ENCODE assay signal across 8 mouse cellular contexts in the genomic region with DNA sequence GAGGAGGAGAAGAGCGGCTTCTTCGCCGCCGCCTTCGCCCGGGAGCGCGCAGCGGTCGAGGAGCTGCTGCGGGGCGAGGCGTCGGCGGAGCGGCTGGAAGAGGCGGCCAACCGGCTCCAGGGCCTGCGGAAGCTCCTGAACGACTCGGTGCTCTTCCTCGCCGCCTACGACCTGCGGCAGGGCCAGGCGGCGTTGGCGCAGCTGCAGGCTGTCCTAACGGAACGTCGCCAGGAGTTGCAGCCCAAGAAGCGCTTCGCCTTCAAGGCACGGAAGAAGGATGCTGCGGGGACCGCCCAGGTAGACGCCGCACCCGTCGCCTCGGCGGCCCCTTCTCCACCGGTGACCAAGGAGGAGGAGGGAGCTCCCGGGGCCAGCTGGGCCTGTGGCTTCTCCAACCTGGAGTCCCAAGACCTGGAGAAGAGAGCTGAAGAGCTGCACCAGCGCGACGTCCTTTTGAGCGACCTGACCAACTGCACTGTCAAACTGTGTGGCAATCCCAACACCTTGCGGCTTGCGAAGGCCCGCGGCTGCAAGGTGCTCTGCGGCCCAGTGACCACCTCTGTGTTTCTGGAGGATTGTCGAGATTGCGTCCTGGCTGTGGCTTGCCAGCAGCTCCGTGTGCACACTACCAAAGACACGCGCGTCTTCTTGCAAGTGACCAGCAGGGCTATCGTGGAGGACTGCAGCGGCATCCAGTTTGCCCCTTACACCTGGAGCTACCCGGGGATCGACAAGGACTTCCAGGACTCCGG. TPM values are rescaled to one million over a fixed set of nuclear protein-coding genes. Genes with fewer than 3 reads are reported as not detected.
DNase-seq lines count a peak whose midpoint lies in the region; ATAC-seq lines count a peak whose summit lies in the region.

No protein-coding gene starts in this region.

- H3K9ac ChIP-seq in forebrain, embryonic 14.5 days (ENCODE audit: low read length) = peak overlapping the region; percentile 91
- peak overlapping the region; percentile 92 for H3K9ac ChIP-seq in hindbrain, embryonic 12.5 days
- peak overlapping the region; percentile 93 for H3K9ac ChIP-seq in midbrain, embryonic 11.5 days (ENCODE audit: low read length)
- peak overlapping the region; percentile 95 for H3K9ac ChIP-seq in stomach, embryonic 15.5 days

- peak overlapping the region; percentile 87 for H3K27ac ChIP-seq in forebrain, embryonic 14.5 days (ENCODE audit: low read depth, low read length)
- H3K27ac ChIP-seq in hindbrain, embryonic 12.5 days = peak overlapping the region; percentile 92
- peak overlapping the region; percentile 95 for H3K27ac ChIP-seq in limb, embryonic 10.5 days
- H3K27ac ChIP-seq in midbrain, embryonic 11.5 days (ENCODE audit: low read depth, low read length) = peak overlapping the region; percentile 6; the same call in 1 of the 2 replicates
- H3K27ac ChIP-seq in stomach, embryonic 15.5 days = peak overlapping the region; percentile 88

- ATAC-seq in forebrain, embryonic 14.5 days = peak; percentile 43; the same call in 1 of the 2 replicates
- ATAC-seq in hindbrain, embryonic 12.5 days (ENCODE audit: low FRiP score) = no peak; the same call in none of the 2 replicates
- no peak for ATAC-seq in midbrain, embryonic 11.5 days (ENCODE audit: low FRiP score)
- ATAC-seq in stomach, embryonic 15.5 days (ENCODE audit: insufficient read depth, low FRiP score, low read depth) = peak; percentile 20; the same call in 1 of the 2 replicates

- H3K4me1 ChIP-seq in forebrain, embryonic 14.5 days (ENCODE audit: control insufficient read depth, insufficient read depth, low read length) = peaks cover 15% of the 10 kb centered on the region
- peaks cover 35% of the 10 kb centered on the region for H3K4me1 ChIP-seq in hindbrain, embryonic 12.5 days
- peaks cover 37% of the 10 kb centered on the region for H3K4me1 ChIP-seq in limb, embryonic 10.5 days
- H3K4me1 ChIP-seq in midbrain, embryonic 11.5 days (ENCODE audit: control insufficient read depth, insufficient read depth, low read length) = peaks cover 18% of the 10 kb centered on the region
- H3K4me1 ChIP-seq in stomach, embryonic 15.5 days = peaks cover 23% of the 10 kb centered on the region

- no peaks in the 10 kb centered on the region for H3K27me3 ChIP-seq in forebrain, embryonic 14.5 days (replicated peaks; ENCODE audit: control insufficient read depth, insufficient read depth, low read length)
- no peaks in the 10 kb centered on the region for H3K27me3 ChIP-seq in hindbrain, embryonic 12.5 days
- no peaks in the 10 kb centered on the region for H3K27me3 ChIP-seq in limb, embryonic 10.5 days (ENCODE audit: low read depth, poor library complexity, severe bottlenecking)
- H3K27me3 ChIP-seq in midbrain, embryonic 11.5 days (ENCODE audit: control insufficient read depth, insufficient read depth, low read length) = no peaks in the 10 kb centered on the region
- no peaks in the 10 kb centered on the region for H3K27me3 ChIP-seq in stomach, embryonic 15.5 days (replicated peaks)

- WGBS in forebrain, embryonic 14.5 days = 2% methylated on average over 57 of the region's 64 CpGs
- 2% methylated on average over 62 of the region's 64 CpGs for WGBS in hindbrain, embryonic 12.5 days
- 3% methylated on average over 64 of the region's 64 CpGs for WGBS in limb, embryonic 10.5 days
- WGBS in midbrain, embryonic 11.5 days = 3% methylated on average over 53 of the region's 64 CpGs
- under 1% methylated on average over 62 of the region's 64 CpGs for WGBS in stomach, embryonic 15.5 days

- peaks cover 8% of the 10 kb centered on the region; the same call in 1 of the 2 replicates for H3K36me3 ChIP-seq in forebrain, embryonic 14.5 days (ENCODE audit: control insufficient read depth, insufficient read depth, low read length)
- H3K36me3 ChIP-seq in hindbrain, embryonic 12.5 days = peaks cover 7% of the 10 kb centered on the region; the same call in 1 of the 2 replicates
- H3K36me3 ChIP-seq in limb, embryonic 10.5 days = peaks cover 21% of the 10 kb centered on the region
- no peaks in the 10 kb centered on the region for H3K36me3 ChIP-seq in midbrain, embryonic 11.5 days (ENCODE audit: control insufficient read depth, insufficient read depth, low read length)
- no peaks in the 10 kb centered on the region for H3K36me3 ChIP-seq in stomach, embryonic 15.5 days

- DNase-seq in kidney, adult 11 months = peak; percentile 47
- DNase-seq in kidney, postnatal 4 days = no peak
- peak; percentile 48 for DNase-seq in c-Kit-negative CD71-positive TER-119-positive erythroid progenitor cells, embryonic 14.5 days (ENCODE audit: low read depth, low spot score)
- peak; percentile 10 for DNase-seq in forebrain, embryonic 14.5 days (ENCODE audit: low spot score)
- DNase-seq in limb, embryonic 10.5 days (ENCODE audit: low spot score) = peak; percentile 68
- DNase-seq in midbrain, embryonic 11.5 days (ENCODE audit: low spot score, missing footprints) = peak; percentile 94

- H3K4me2 ChIP-seq in forebrain, embryonic 14.5 days (ENCODE audit: low read length) = peak overlapping the region; percentile 95
- H3K4me2 ChIP-seq in hindbrain, embryonic 12.5 days (replicated peaks) = peak overlapping the region; percentile 98
- H3K4me2 ChIP-seq in midbrain, embryonic 11.5 days = peak overlapping the region; percentile 86
- peak overlapping the region; percentile 94 for H3K4me2 ChIP-seq in stomach, embryonic 15.5 days

- H3K4me3 ChIP-seq in forebrain, embryonic 14.5 days (ENCODE audit: low read depth, low read length) = peak overlapping the region; percentile 98
- H3K4me3 ChIP-seq in hindbrain, embryonic 12.5 days = peak overlapping the region; percentile 94
- peak overlapping the region; percentile 87 for H3K4me3 ChIP-seq in limb, embryonic 10.5 days
- H3K4me3 ChIP-seq in midbrain, embryonic 11.5 days (ENCODE audit: low read depth, low read length) = peak overlapping the region; percentile 93
- H3K4me3 ChIP-seq in stomach, embryonic 15.5 days (replicated peaks) = peak overlapping the region; percentile 92

- no peaks in the 10 kb centered on the region for H3K9me3 ChIP-seq in forebrain, embryonic 14.5 days (replicated peaks; ENCODE audit: control insufficient read depth, low read length)
- H3K9me3 ChIP-seq in hindbrain, embryonic 12.5 days (replicated peaks) = no peaks in the 10 kb centered on the region
- H3K9me3 ChIP-seq in limb, embryonic 10.5 days (replicated peaks) = no peaks in the 10 kb centered on the region
- no peaks in the 10 kb centered on the region for H3K9me3 ChIP-seq in midbrain, embryonic 11.5 days (ENCODE audit: control insufficient read depth, low read length)
- H3K9me3 ChIP-seq in stomach, embryonic 15.5 days = no peaks in the 10 kb centered on the region

RNA-seq across cellular contexts. Expression of a gene that starts 0.5 kb away (rescaled TPM):
- polyA plus RNA-seq in forebrain, embryonic 14.5 days (2014; fragmentation: Nextera tagmentation; extraction: Ambion mirVana) = 66.4 TPM in 2 replicates
- polyA plus RNA-seq in hindbrain, embryonic 12.5 days (2016; fragmentation: Nextera tagmentation; extraction: Ambion mirVana) = 74.5 and 82.9 TPM in 2 replicates
- polyA plus RNA-seq in limb, embryonic 10.5 days (2016; fragmentation: Nextera tagmentation; extraction: Ambion mirVana) = 62.1 and 66.3 TPM in 2 replicates
- polyA plus RNA-seq in midbrain, embryonic 11.5 days (2014; fragmentation: Nextera tagmentation; extraction: Ambion mirVana) = 72.7 and 76.2 TPM in 2 replicates
- polyA plus RNA-seq in stomach, embryonic 15.5 days (2015; fragmentation: Nextera tagmentation; extraction: Ambion mirVana) = 54.8 and 63.0 TPM in 2 replicates

RNA-seq across cellular contexts. Expression of a gene that starts 19.2 kb away (rescaled TPM):
- polyA plus RNA-seq in forebrain, embryonic 14.5 days (2014; fragmentation: Nextera tagmentation; extraction: Ambion mirVana) = not detected in 2 replicates
- not detected in 2 replicates for polyA plus RNA-seq in hindbrain, embryonic 12.5 days (2016; fragmentation: Nextera tagmentation; extraction: Ambion mirVana)
- polyA plus RNA-seq in limb, embryonic 10.5 days (2016; fragmentation: Nextera tagmentation; extraction: Ambion mirVana) = not detected in 2 replicates
- polyA plus RNA-seq in midbrain, embryonic 11.5 days (2014; fragmentation: Nextera tagmentation; extraction: Ambion mirVana) = not detected in 2 replicates
- polyA plus RNA-seq in stomach, embryonic 15.5 days (2015; fragmentation: Nextera tagmentation; extraction: Ambion mirVana) = not detected in 2 replicates

RNA-seq across cellular contexts. Expression of a gene that starts 32.7 kb away (rescaled TPM):
- polyA plus RNA-seq in forebrain, embryonic 14.5 days (2014; fragmentation: Nextera tagmentation; extraction: Ambion mirVana) = 7.5 and 8.5 TPM in 2 replicates
- 7.6 and 8.1 TPM in 2 replicates for polyA plus RNA-seq in hindbrain, embryonic 12.5 days (2016; fragmentation: Nextera tagmentation; extraction: Ambion mirVana)
- 3.6 and 4.3 TPM in 2 replicates for polyA plus RNA-seq in limb, embryonic 10.5 days (2016; fragmentation: Nextera tagmentation; extraction: Ambion mirVana)
- polyA plus RNA-seq in midbrain, embryonic 11.5 days (2014; fragmentation: Nextera tagmentation; extraction: Ambion mirVana) = 5.8 and 6.4 TPM in 2 replicates
- polyA plus RNA-seq in stomach, embryonic 15.5 days (2015; fragmentation: Nextera tagmentation; extraction: Ambion mirVana) = 4.6 and 5.6 TPM in 2 replicates

Comparison
In these comparisons a context has a peak if more than half of its experiments do, and no peak if none do; other contexts are left out.
1. DNase-seq: peak in kidney, adult 11 months (single experiment), c-Kit-negative CD71-positive TER-119-positive erythroid progenitor cells, embryonic 14.5 days (single experiment), forebrain, embryonic 14.5 days (single experiment), limb, embryonic 10.5 days (single experiment) and midbrain, embryonic 11.5 days (single experiment); none in kidney, postnatal 4 days (0 of 2).
2. ATAC-seq: peak in forebrain, embryonic 14.5 days (single experiment) and stomach, embryonic 15.5 days (single experiment); none in hindbrain, embryonic 12.5 days (single experiment) and midbrain, embryonic 11.5 days (single experiment).
3. H3K27ac ChIP-seq: peak in every context shown above with its lines; median percentile 95 in limb, embryonic 10.5 days; 92 in hindbrain, embryonic 12.5 days; 88 in stomach, embryonic 15.5 days; 87 in forebrain, embryonic 14.5 days; 6 in midbrain, embryonic 11.5 days.
4. Peak in every context shown above with its lines, with median percentiles within 50 percentile points of each other: H3K4me2 ChIP-seq, H3K4me3 ChIP-seq and H3K9ac ChIP-seq.